Mouse (Mus musculus) spleen, postnatal 10 days (tissue): ENCODE data around the gene Timm9.

Source experiments
- DNase-seq, 2 experiments: peaks; one replicate each; pipeline ENCODE4 v3.0.0; 2021 to 2022; ENCODE audit warnings: low spot score in 2 of 2

Timm9 gene

DNA sequence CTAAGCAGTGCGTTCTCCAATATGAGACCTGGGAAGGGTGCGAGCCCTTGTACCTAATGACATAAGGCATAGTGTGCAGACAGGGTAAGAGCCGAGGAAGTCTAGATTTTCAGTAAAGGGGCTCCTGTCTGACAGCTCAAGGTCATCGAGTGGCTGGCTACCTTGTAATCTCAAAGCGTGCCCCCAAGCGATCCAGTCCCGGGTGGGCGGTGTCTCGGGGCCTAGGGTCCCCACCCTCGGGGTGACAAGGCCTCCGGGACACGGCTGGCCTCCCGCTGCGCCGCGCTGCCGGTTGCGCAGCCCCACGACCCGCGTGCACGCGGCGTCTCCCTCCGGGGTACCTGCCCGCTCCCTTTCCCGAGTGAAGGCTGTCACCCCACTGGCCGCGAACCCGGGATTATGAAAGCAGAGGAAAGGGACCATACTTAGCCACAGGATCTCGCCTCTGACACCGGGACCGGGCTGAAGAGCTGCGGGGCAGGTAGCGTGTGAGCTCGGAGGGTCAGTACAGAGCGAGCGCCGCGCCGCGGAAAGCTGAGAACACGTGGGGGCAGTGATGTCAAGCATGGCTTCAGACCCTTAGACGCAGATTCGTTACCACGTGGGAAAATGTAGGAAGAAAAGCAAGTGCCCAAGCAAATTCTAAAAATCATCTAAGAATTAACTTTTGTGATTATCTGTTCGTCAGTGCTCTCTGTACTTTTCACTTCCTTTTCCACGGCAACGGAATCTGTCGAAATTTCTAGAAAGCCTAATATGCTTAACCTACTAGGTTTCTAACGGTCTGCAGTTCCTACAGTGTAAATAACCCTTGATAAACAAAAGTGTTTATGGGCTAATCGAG, at the start of gene Timm9, which contains the start of gene 2700049A03Rik:
Timm9 (minus strand) TSS at position 555 of the 844 bp plus-strand sequence.
2700049A03Rik (plus strand) TSS at position 719 of the 844 bp plus-strand sequence.
- DNase-seq = peak; percentile 78 to 79

DNA sequence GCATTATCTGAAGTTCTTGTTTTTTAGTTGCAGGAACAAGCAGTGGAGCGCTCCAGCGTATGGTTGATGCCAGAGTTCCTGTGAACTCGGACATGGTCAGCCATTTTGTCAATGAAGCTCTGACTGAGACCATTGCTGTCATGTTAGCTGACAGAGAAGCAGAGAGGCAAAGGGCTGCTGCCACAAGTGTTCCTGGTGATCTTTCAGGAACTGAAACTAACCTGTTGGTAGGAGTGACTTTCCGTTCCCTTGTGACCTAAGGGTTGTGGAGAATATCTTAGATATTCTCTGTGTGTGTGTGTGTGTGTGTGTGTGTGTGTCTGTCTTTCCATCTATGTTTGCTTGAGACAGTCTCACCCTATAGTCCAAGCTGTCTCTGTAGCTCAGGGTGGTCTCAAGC, 47.9 kb upstream of the Timm9 start:
- DNase-seq = no peak

DNA sequence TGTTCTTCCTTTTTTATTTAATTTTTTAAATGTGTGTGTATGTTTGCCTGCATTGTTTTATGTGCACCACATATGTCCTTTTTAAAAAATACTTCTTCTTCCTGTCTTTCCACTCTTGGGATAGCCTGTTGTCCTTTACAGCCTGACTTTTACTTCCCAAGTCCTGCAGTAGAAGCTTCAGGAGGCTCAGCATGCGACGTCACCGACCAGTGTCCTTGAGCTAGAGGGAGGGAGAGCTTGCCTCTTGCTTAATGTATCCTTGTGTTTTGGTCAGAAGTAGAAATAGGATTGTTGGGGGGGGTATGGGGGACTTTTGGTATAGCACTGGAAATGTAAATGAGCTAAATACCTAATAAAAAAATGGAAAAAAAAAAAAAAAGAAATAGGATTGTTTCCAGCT, 47.3 kb upstream of the Timm9 start:
- DNase-seq = no peak

DNA sequence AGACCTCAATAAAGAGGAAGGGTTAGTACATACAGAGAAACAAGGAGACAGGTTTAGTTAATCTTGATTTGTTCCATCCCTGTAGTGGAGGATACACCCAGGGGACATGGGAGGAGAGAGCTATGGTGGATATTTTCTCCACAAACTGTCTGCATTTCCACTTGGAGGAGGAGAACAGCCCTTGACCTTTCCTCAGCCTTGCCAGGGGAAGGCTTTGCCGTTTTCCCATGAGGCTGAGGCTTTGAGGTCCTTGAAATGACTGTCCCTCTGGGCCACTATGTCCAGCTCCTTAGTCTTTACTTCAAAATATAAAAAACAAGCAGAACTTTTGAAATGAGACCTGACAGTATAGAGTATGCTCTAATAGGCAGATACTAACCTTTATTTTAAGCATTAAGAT, 33.4 kb upstream of the Timm9 start:
- no peak for DNase-seq

DNA sequence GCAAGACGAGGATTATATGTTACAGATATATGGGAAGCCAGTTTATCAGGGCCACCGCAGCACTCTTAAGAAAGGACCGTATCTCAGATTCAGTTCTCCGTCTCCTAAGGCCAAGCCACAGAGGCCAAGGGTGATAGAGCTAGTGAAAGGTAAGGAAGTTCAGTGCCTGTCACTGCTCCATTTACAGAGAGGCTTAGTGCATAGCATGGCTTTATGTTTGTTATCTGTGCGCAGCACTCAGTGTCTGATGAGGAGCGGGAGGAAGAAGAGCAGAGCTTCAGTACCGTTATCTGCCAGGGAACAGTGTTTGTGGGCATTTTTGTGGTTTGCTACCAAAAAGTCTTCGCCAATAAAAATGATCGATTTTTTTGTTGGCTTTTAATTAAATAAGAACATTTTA, 27.9 kb upstream of the Timm9 start:
- DNase-seq = no peak

DNA sequence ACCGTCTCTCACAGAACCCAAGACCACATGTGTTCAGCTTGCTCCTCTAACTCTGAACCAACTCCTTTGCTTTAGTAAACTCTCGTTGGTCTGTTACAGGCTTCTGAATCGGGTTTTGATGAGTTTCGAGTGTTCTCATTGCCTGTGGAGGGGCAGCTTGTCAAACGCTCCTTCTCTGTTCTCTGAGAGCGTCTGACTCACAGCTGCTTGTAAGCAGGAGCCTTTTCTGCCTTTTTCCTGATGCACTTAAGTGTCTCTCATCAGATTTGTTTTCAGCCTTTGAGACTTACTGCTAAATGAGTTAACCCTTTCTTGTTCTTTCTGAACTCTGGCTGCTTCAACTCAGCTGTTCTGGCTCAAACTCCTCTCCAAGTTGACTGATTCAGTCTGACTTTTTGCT, 21.5 kb upstream of the Timm9 start:
- no peak for DNase-seq

DNA sequence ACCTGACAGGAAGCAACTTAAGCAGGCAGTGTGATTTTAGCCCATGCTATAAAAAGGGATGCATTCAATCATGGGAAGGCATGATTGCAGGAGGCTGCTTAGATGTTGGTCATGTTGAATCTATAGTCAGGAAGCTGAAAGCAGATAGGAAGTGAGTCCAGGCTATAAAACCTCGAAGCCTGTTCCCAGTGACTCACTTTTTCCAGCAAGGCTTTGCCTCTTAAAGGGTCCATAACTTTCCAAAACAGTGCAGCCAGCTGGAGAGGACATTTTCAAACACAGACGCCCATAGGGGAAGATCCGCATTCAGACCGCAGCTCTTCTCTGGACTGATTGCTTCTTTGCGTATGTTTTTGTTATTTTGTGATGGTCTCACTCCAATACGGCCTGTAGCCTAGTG, 18.5 kb upstream of the Timm9 start:
- DNase-seq = no peak

DNA sequence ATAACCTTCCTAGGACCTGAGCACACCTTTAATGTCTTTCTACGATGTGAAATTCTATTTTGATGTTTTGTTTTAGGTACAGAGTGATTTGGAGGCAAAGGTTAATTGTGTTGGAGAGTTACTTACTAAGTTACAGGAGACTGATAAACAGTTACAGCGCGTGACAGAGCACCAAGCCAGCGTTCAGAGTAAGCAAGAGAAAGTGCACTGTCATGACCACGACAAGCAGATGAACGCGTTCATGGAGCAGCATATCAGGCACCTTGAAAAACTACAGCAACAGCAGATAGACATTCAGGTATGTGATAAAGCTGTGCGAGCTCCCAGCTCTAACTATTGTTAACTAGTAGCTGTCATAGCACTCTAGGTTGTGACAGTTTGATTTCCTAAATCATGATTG, 13.7 kb upstream of the Timm9 start:
- no peak for DNase-seq

DNA sequence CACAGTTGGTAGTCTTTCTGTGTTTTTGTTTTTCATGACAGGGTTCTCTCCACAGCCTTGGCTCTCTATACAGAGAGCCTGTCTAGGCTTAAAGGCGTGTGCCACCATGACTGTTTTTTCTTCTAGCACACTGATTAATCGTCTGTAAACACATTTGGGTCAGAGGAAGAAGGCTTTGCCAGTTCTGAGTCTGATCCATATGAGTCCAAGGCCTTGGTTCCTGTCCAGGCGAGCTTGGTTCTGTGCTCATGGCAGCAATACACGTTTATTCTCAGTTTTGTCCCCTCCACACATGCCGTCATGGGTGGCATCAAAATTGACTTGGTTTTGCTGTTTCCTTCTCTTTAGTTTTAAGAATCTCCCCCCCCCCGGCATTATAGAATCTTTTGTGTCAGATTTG, 13.0 kb upstream of the Timm9 start:
- no peak for DNase-seq

DNA sequence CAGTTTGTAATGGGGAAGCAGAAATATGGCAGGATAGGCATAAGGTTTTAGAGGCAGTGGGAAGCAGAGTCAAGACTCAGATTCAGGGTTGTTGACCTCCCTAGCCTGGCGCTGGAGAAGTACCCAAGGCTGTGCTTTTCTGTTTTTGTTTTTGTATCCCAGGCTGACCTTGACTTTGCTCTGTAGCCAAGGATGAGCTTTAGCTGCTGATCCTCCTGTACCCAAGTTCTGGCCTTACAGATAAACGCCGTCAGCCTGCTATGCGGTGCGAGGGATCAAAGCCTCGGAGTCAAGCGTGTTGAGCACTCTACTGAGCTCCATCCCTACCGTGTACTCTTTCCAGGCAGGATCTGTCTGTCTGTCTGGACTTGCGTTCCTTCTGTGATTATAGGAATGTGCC, 12.3 kb upstream of the Timm9 start:
- no peak for DNase-seq

DNA sequence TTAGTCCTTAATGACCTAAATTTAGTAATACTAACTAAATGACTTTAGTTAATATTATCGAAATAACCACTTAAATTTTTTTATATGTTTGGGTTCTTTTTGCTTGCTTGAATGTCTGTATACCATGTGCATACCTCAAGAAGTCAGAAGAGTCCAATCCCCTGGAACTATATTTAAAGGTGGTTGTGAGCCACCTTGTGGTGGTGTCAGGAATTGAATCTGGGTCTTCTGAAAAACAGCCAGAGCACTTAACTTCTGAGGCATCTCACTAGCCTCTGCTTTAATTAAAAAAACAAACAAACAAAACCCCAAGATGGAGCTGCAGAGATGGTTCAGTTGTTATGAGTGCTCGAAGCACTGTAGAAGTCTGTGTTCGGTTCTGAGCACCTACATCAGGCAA, 11.2 kb upstream of the Timm9 start:
- DNase-seq = peak; percentile 22 to 70

DNA sequence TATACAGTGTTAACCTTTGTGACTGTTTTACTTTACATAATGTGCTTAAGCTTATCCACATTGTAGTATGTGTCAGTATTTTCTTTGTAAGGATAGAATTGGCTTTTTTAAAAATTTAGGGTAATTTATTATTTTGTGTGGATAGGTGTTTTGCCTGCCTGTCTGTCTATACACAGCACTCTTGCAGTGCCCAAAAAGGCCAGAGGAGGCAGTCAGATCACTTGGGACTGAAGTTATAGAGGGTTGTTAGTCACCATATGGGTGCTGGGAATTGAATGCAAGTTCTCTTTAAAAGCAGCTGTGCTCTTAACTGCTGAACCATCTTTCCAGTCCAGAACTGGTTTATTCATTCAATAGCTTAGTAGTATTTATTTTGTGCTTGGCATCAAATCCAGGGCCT, 4.7 kb upstream of the Timm9 start:
- no peak for DNase-seq

DNA sequence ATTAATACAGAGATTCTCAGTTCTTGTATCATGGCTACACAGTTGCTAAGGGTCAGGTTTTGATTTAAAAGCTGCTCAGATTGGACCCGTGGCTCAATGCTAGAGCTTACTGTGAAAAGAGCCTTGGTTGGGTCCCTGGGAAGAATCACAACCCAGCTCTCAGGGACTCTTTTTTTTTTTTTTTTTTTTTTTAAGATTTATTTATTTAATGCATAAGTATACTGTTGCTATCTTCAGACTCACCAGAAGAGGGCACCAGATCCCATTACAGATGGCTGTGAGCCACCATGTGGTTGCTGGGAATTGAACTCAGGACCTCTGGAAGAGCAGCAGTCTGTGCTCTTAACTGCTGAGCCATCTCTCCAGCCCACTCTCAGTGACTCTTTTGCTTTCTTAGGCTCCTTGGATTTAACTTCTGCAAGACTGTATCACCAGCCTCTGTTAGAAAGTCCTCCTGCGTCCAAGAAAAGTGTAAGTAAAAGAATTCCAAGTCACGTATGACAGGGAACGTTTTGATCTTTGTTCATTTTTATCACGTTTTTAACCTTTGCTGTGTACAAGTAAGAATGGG, 2.9 kb upstream of the Timm9 start:
- DNase-seq = peak in 1 of 2 experiments; percentile 26

DNA sequence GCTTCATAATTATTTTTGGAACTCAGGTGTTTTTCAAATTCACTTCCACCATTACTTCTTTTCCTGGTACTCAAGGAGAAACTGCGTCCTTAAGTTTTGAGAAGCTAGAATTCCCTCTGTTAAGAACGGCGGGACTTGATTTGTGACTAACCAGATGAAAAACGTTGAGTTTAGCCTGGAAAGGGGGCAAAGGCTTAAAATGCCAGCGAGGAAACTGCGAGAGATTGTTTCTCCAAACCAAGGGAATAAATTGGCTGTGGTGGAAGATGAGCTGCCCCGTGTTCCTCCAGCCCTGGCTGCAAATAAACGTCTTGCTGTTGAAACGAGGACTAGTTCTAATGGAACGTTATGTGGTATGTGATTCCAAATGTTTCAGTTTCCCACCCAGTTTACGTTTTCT, 1.2 kb upstream of the Timm9 start:
- DNase-seq = peak in 1 of 2 experiments; percentile 22

DNA sequence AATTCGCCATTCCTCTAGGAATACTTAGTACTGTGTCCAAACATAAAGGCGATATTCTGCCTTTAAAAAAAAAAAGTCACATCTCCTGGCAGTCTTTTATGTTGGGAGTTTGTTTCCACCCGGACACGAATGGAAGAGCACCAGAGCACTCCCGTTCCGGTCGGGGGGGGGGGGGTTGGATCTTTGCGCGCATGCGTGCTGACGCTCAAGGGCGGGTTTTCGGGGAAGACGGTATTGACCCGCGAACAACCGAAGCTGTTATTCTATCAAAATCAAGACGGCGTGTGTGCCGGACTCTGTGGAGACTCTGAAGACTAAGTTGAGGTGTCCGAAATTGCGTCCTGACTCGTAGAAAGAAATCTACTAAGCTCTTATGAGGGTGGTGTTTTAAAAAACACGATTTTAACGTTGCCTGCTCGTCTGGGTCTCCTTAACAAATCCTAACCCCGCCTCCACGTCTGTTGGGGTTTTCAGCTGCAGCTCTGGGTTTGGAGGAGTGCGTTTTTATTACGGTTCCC, 549 bp upstream of the Timm9 start:
- DNase-seq = peak; percentile 82 to 93

DNA sequence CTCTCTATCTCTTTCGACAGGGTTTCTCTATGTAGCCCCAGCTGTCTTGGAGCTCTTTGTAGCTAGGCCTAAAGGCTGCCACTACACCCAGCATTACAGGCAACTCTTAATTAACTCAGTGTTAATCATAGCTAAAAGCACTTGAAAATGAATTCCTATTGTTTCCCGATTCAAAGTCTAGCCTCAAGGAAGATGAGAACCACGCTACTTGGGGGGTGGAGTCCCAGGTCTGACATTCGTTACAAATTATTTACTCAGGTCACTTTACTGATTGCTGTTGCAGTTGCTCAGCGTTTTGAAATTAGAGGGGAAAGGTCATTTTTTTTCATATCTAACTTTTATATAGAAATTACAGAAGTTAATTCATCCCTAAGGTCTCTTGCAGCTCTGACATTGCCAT, 903 bp downstream of the Timm9 start:
- DNase-seq = no peak

DNA sequence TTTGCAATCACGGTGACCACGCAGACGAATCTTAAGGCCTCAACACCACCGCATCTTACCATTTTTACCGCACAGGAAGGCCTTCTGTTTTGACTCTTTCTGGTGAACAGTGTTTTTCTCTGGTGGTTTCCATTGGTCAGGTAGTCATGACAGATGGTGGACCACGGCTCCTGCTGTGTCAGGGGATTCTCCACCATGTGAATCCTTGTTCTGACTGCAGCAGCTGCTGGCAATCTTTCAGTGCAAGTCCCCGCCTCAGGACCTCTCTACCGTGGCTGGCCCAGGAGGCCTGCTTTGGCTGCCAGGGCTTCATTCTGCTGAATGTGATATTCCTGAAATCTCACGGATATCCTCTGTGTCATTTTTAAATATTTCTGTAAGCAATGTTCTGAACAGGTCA, 13.2 kb downstream of the Timm9 start:
- no peak for DNase-seq

DNA sequence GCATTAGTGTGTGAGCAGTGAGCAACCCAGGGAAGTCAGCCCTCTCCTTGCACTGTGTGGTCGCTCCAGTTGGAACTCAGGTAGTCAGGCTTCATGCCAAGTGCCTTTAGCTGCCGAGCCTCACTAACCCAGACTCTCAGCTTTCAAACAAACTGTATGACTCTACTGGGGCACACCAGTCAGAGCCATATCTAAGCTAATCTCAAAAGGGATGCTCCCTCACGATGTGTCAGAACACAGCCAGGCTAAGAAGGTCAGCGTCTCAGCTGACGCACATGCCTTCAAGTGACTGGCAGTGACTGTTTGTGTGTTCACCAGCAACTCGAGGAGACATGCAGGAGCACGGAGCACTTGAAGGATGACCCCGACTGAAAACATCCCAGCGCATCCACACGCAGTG, 13.8 kb downstream of the Timm9 start:
- DNase-seq = no peak

DNA sequence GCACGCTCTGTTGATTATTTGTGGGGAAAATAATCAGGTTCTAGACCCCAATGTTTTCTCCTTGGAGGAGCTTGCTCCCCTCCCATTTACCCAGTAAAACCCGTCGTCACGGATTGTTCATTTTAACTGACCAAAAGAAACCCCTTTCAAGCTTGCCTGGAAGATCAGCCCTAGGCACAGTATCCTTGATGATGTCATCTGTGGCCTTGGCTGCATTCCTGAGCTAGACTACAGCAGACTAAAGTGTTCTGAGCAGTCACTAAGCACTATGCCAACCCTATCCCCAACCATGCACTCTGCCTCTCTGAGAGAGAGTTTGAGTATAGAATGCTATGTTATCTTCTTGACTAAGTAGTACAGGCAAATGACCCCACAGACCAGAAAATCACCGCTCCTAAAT, 20.1 kb downstream of the Timm9 start:
- DNase-seq = no peak

DNA sequence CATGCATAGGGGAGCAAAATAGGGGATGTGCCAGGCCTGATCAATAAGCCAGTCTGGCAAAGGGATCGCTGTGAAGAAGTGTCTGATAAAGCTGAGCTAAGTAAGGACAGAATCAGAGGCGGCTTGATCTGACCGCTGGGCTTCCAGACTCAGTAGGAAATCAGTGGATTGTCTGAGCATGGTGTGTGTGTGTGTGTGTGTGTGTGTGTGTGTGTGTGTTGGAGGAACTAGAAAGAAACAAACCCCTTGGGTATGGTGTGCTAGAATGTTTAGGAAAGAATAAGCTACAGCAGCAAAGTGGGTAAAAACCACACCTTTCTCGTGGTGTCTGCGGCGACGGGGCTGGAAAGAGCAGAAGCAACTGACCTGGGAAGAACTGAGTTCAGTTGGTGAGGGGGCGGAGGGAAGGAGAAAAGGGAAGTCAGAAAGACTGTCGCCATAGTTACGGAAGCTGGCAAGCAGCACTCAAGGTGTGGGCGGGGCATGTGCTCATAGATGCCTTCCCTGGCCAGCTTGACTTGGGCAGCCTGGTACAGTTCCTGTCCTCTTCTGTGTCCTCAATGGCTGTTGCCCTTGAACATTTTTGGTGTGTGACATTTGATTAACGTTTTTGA, 22.7 kb downstream of the Timm9 start:
- DNase-seq = peak in 1 of 2 experiments; percentile 82

DNA sequence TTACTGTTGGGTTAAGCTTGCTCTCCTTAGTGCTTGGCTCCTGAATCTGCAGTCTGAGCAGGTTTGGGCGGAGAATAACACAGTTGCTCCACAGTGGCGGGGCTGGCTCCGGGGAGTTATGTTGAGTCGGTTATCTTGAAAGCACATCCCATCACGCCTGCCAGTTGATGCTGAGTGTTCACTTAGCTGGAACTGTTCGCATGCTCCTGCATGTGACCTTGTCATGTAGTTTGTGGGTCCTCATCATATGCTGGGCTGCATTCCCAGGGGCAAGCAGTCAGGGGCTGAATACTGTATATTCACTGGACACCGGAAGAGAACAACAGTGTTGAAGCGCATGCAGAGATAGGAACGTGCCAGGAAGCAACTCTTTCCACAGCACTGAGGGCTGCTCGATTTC, 23.4 kb downstream of the Timm9 start:
- DNase-seq = no peak

DNA sequence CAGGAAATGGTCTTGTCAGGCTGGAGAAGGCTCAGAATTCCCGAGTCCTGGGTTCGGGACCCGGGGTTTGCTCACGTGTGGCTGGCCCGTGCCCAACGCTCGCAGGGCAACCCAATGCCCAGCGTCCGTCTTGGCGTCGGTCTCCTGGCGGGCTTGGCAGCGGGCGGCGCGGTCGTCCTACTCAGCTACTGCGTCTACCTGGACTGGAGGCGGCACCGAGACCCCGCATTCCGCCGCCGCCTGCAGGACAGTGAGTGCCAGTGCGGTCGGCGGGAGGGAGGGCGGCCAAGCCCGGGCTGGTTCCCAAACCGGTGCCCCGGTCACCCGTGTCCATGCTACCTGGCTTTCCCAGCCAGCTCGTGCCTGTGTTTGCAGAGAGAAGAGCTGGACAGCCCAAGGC, 25.2 kb downstream of the Timm9 start, which contains the start of gene Tomm20l:
Tomm20l (plus strand) TSS at position 98 of the 400 bp plus-strand sequence.
- DNase-seq = peak in 1 of 2 experiments; percentile 58
